Mouse (Mus musculus) hindbrain, embryonic 10.5 days (tissue): ENCODE data around the gene Sec1. TPM values are rescaled to one million over a fixed set of nuclear protein-coding genes. Genes with fewer than 3 reads are reported as not detected.

ENCODE experiments used
- DNase-seq: peaks from one replicate; pipeline ENCODE4 v3.0.0-alpha.2; 2017; ENCODE audit warnings: low spot score
- H3K27ac ChIP-seq: fragments of 300-500 bp; sonication (generic); 2 replicates; pipeline ENCODE4 v1.5.1; 2016; ENCODE audit warnings: mild to moderate bottlenecking, moderate library complexity
- H3K27me3 ChIP-seq: fragments of 300-500 bp; sonication (generic); 2 replicates; pipeline ENCODE4 v1.6.1; 2016; ENCODE audit warnings: mild to moderate bottlenecking; ENCODE audit not compliant: poor library complexity, insufficient read depth, severe bottlenecking
- H3K36me3 ChIP-seq: fragments of 300-500 bp; sonication (generic); 2 replicates; pipeline ENCODE4 v1.6.1; 2016; ENCODE audit warnings: mild to moderate bottlenecking, moderate library complexity
- H3K4me1 ChIP-seq: fragments of 300-500 bp; sonication (generic); replicated peaks from 2 replicates; pipeline ENCODE4 v1.6.1; 2016; ENCODE audit warnings: mild to moderate bottlenecking
- H3K4me3 ChIP-seq: fragments of 300-500 bp; sonication (generic); 2 replicates; pipeline ENCODE4 v1.5.1; 2016; ENCODE audit warnings: mild to moderate bottlenecking, moderate library complexity
- H3K9me3 ChIP-seq: fragments of 300-500 bp; sonication (generic); 2 replicates; pipeline ENCODE4 v1.6.1; 2016; ENCODE audit warnings: mild to moderate bottlenecking, moderate library complexity
- whole genome bisulfite sequencing: fragments of 180-500 bp; shearing (Covaris S2); methylation state at CpG from one replicate; pipeline ENCODE4 v1.1.7; 2016; 5-methylcytosine and 5-hydroxymethylcytosine counted together
- polyA plus RNA-seq: library from polyadenylated mRNA; unstranded; fragments of >200 nt; fragmentation: Nextera tagmentation; extraction: Ambion mirVana; gene quantifications from 2 replicates; pipeline ENCODE4 v1.2.1, GENCODE M21; 2016

Sec1 gene
- polyA plus RNA-seq, 1 experiment from 2014 or later: 0.77 TPM

DNA sequence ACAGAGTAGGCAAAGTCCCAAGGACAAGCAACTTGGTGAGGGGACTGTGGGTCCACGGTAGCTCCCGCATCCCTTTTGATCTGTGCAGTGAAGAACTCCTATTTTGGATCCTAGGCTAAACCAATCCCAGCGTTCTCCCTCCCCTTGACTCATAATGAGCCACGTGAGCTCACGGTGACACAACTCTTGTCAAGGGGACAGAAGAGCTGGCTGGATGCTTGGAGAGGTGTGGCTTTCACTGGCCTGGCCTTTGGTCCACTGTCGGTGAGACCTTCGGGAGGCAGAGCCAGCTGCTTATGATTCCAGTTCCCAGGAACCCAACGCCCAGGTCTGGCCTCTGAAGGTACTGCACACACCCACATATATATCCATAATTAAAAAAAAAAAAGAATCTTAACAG lies 44.9 kb downstream of the Sec1 start:
- H3K27me3 ChIP-seq: no peaks in the 10 kb centered on the region
- no peak for DNase-seq
- no peak overlapping the region for H3K4me3 ChIP-seq
- no peaks in the 10 kb centered on the region for H3K36me3 ChIP-seq
- H3K27ac ChIP-seq: no peak overlapping the region
- no peaks in the 10 kb centered on the region for H3K9me3 ChIP-seq
- H3K4me1 ChIP-seq: peaks cover 17% of the 10 kb centered on the region
- 81% methylated on average over 8 of the region's 8 CpGs for WGBS

DNA sequence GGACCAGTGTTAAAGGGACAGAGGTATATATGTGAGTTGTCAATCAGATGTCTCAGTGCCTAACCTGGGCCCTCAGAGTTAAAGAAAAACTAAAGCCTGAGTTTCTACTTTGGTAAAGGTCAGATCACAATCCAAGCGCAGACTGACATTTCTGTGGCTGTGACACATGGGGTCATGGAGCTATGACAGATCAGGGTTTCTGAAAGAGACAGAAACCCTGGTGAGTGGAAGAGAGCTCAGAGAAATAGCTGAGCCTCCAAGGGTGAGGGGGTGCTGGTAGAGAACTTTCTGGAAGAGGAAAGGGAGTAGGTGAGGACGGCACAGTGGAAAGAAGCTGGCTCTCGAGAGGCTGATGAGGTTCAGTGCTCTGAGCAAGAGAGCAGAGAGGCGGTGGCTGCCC lies 47.5 kb downstream of the Sec1 start:
- 83% methylated on average over 4 of the region's 4 CpGs for WGBS

DNA sequence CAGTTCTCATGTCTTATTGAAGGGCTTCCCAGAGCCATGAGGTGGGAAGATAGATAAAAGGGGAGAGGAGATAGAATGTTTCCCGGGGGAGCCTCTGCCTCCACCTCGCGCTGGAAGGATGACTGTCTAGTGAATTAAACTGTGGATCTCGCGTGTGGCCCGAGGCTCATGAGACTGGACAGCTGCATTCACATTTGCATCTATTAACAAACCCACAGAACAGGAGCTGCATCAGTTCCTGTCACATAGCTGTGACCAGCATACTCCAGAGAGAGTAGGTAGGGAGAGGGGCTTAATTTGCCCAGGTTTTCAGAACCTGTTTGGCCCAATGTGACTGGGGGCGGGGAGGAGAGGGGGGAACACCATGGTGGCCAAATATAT lies 48.6 kb downstream of the Sec1 start:
- no peak overlapping the region for H3K27ac ChIP-seq
- peaks cover 46% of the 10 kb centered on the region for H3K4me1 ChIP-seq
- 79% methylated on average over 7 of the region's 7 CpGs for WGBS
- DNase-seq: no peak
- H3K4me3 ChIP-seq: no peak overlapping the region
- H3K9me3 ChIP-seq: no peaks in the 10 kb centered on the region
- peaks cover 8% of the 10 kb centered on the region; the same call in 1 of the 2 replicates for H3K27me3 ChIP-seq
- no peaks in the 10 kb centered on the region for H3K36me3 ChIP-seq

More for the DNA sequence above, 47.5 kb downstream of the Sec1 start:
- H3K4me1 ChIP-seq: peaks cover 36% of the 10 kb centered on the region
- no peak for DNase-seq
- H3K9me3 ChIP-seq: no peaks in the 10 kb centered on the region
- H3K36me3 ChIP-seq: no peaks in the 10 kb centered on the region
- H3K4me3 ChIP-seq: no peak overlapping the region
- no peak overlapping the region for H3K27ac ChIP-seq
- H3K27me3 ChIP-seq: no peaks in the 10 kb centered on the region

DNA sequence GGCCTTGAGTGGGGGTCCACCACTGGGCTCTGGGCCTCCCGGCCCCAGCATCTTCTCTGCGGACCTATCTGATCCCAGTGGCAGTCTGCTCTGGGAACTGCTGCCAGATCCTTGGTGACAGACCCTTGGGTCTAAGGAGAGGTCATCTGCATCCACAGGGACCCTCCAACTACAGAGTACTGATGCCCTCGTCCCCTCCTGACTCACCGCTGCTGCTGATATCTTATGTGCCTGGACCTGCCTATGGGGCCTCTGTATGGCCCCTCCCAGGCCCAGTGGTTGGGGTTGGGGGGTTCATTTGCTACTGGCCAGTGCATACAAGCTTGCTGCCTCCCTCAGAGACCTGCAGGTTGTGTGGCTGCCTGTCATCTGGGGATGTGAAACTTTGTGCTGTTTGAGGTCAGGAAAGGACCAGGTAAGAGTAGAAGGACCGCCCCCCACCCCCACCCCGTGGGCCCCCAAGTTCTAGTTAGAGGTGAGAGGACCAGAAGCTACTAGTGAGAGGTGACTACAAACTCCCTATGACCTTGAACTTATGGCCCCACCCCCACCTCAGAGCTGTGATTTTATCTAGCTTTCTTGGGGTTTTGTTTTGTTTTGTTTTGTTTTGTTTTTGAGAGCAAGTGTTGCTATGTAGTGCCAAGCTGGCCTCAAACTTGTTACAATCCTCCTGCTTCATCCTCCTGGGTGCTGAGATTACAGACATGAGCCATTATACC lies 49.2 kb downstream of the Sec1 start:
- DNase-seq: no peak
- no peaks in the 10 kb centered on the region for H3K36me3 ChIP-seq
- H3K27me3 ChIP-seq: peaks cover 13% of the 10 kb centered on the region; the same call in 1 of the 2 replicates
- peak overlapping the region; percentile 58 for H3K4me3 ChIP-seq
- peak overlapping the region; percentile 96 for H3K27ac ChIP-seq
- 67% methylated on average over 6 of the region's 6 CpGs for whole genome bisulfite sequencing
- no peaks in the 10 kb centered on the region for H3K9me3 ChIP-seq
- H3K4me1 ChIP-seq: peaks cover 51% of the 10 kb centered on the region

DNA sequence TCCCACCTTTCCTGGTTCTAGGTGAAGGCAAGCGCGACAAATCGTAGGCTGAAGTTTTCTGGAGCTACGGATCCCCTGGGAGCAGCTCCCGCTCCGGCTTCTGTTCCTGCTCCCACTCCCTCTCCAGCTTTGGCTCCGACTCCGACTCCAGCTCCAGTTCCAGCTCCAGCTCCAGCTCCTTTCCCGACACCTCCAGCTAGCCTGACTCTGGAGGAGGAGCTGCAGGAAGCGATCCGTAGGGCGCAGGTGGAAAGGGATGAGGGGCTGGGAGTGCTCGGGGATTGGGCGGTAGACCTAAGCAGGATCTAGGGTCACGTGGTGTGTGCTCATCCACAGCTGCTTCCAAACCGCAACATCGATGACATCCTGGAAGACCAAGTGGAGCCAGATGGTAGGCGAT lies 50.0 kb downstream of the Sec1 start:
- Histone ChIP-seq H3K4me1 (peaks cover 57% of the 10 kb centered on the region), H3K27me3 (peaks cover 21% of the 10 kb centered on the region; the same call in 1 of the 2 replicates), H3K4me3 (peak overlapping the region; percentile 58), H3K36me3 (no peaks in the 10 kb centered on the region), H3K9me3 (no peaks in the 10 kb centered on the region), H3K27ac (peak overlapping the region; percentile 96)
- WGBS: 2% methylated on average over 18 of the region's 18 CpGs
- DNase-seq: peak; percentile 61

DNA sequence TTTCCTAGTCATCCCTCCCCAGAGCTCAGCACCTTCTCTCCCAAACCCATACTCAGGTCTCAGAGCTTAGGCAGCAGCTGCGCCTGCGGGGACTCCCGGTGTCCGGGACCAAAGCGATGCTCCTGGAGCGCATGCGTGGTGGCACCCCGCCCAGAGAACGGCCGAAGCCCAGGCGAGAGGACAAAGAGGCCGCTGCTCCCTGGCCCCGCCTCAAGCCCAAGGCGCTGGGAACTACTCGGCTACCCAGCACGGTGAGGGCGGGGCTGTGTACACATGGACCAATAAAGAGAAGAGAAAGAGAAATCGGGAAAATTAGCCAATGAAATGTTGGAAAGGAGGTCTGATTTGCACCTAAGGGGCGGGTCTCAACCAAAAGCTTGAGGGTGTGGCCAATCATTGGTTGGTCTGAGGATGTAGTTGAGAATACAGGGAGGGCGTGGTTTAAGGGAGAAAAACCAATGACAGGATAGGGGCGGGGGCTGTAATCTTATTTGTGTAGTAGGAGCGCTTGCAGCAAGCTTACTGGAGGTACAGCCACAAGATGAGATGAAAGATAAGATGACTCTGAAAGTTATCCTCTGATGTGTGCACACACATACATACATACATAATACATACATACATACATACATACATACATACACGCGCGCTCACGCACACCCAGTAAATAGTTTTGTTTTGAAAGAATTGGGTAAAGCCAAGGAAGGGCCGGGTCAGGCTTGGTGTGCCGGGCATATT lies 50.6 kb downstream of the Sec1 start:
- no peaks in the 10 kb centered on the region for H3K9me3 ChIP-seq
- H3K4me3 ChIP-seq: peak overlapping the region; percentile 58
- no peaks in the 10 kb centered on the region for H3K36me3 ChIP-seq
- WGBS: under 1% methylated on average over 28 of the region's 28 CpGs
- peak overlapping the region; percentile 96 for H3K27ac ChIP-seq
- H3K27me3 ChIP-seq: peaks cover 21% of the 10 kb centered on the region; the same call in 1 of the 2 replicates
- peak; percentile 98 for DNase-seq
- peaks cover 62% of the 10 kb centered on the region for H3K4me1 ChIP-seq

DNA sequence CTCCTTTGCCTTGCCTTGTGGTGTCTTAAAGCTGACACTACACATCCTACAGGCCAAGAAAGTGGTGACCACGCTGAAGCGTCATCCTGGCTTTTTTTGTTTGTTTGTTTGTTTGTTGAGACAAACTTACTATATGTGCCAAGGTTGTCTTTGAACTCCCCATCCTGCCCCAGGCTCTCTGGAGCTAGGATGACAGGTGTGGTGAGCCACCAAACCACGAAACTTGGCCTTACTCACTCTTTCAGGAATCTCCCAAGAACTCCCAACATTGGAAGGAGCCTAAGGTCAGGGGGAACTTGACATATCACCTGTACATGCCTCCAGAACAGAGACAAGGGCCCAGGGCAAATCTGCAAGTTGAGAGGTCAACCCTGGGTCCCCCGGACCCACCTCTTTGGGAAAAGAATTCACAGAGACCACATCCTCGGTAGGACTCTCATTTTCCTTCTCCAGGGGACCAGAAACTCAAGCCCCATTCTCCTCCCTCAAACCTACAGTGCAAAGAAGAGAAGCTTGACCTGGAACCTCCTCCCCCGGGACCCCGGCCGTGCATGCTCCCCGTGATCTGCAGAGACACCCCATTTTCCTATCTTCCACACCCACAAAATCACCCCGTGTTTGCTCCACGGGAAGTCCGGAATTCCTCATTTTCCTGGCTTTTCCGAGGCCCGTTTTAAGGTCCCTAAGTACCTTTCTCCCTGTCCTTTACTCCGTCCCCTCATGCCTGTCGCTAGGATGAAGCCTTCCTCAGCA lies 51.5 kb downstream of the Sec1 start:
- Histone ChIP-seq H3K27ac (peak overlapping the region; percentile 96), H3K4me3 (peak overlapping the region; percentile 58), H3K36me3 (0 out of 2 replicates have a peak, but pooled peaks cover 1% of the 10 kb centered on the region), H3K9me3 (no peaks in the 10 kb centered on the region), H3K27me3 (peaks cover 21% of the 10 kb centered on the region; the same call in 1 of the 2 replicates), H3K4me1 (peaks cover 70% of the 10 kb centered on the region)
- WGBS: 40% methylated on average over 16 of the region's 16 CpGs
- DNase-seq: no peak

DNA sequence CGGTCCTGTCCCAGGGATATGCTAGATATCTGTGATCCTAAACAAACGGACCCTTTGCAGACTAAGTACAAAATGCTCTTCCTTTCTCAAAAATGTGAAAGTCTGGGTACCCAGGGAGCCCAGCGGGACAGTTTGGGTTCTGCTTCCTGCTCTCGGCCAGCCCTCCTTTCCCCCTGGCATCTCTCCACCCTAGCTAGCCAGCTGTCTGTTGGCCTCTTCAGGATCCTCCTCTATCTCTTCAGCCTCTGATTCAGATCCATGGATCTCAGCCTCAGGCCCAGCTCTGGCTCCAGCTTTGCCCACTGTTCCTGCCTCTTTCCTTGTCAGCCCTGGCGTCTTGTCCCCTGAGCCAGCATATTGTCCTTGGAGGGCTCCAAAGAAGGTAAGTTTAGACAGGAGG lies 52.1 kb downstream of the Sec1 start:
- peaks cover 70% of the 10 kb centered on the region for H3K4me1 ChIP-seq

DNA sequence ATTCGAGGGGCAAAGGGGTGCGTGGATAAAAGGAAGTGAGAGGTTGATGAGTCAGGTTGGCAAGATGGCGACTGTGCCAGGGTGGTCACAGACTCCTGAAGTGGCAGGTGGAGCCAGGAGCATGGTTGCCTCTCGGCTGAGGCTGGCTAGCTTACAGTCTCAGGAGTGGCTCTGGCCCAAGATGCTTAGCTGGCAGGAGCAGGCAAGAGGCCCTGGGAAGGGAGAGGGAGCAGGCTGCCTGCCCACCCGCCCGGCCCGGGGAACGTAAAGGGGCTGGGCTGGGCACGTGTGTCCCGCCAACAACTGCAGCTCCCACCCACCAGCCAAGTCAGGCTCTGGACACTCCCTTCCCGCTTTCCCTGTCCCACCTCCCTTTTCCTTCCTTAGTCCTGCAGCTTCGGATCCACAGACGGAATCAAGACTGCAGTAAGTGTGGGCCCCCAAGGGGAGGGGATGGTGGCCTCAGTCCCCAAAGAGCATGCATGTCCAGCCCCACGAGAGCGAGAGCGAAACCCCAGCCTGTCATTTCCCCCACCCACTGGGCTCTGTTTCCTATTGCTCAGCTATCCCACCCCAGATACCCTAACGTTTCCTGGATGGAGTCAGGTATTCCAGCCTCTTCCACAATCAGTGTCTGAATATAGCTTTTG lies 52.7 kb downstream of the Sec1 start:
- DNase-seq: no peak
- H3K4me3 ChIP-seq: no peak overlapping the region
- peaks cover 21% of the 10 kb centered on the region; the same call in 1 of the 2 replicates for H3K27me3 ChIP-seq
- H3K36me3 ChIP-seq: peaks cover 11% of the 10 kb centered on the region
- H3K9me3 ChIP-seq: no peaks in the 10 kb centered on the region
- WGBS: 74% methylated on average over 17 of the region's 17 CpGs
- peak overlapping the region; percentile 1; the same call in 1 of the 2 replicates for H3K27ac ChIP-seq
- peaks cover 70% of the 10 kb centered on the region for H3K4me1 ChIP-seq

More for the DNA sequence above, 52.1 kb downstream of the Sec1 start:
- peak overlapping the region; percentile 58 for H3K4me3 ChIP-seq
- H3K9me3 ChIP-seq: no peaks in the 10 kb centered on the region
- 83% methylated on average over 5 of the region's 5 CpGs for WGBS
- H3K27me3 ChIP-seq: peaks cover 21% of the 10 kb centered on the region; the same call in 1 of the 2 replicates
- H3K36me3 ChIP-seq: peaks cover 5% of the 10 kb centered on the region; the same call in 1 of the 2 replicates
- DNase-seq: no peak
- peak overlapping the region; percentile 96 for H3K27ac ChIP-seq

DNA sequence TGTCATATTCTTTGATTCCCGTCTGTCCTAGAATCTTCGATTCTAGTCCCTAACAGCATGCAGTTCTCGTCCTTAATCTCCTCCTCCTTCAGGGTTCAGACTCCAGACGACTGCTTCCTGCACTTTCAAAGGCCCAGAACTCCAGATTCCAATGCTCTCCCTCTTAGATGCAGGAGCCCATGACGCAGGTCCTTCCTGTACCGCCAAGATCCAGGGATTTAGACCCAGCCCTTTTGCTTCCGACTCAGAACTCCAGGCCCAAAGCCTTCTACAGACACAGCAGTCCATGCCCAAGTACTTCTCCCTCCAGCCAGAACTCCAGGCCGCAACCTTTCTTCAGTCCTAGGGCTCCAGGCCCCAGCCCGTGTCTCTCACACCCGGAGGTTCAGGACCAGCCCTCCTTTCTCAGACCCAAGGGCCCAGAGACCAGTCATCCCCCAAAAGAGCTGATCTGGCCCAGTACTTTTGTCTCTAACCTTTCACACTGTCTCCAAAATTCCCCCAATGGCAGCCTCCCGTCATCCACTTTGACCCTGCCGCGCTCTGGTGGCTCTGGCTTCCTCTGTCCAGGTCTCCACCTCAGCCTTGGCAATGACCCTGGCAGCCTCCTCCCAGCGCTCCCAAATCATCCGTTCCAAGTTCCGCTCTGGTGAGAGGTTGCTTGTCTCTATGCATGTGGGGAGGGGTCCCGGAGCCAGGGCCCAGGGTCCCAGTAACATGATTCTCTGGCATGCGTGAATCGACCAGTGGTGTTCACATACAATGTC lies 53.8 kb downstream of the Sec1 start:
- no peaks in the 10 kb centered on the region for H3K9me3 ChIP-seq
- peaks cover 17% of the 10 kb centered on the region for H3K36me3 ChIP-seq
- H3K4me1 ChIP-seq: peaks cover 66% of the 10 kb centered on the region
- DNase-seq: no peak
- no peak overlapping the region for H3K4me3 ChIP-seq
- H3K27me3 ChIP-seq: peaks cover 21% of the 10 kb centered on the region; the same call in 1 of the 2 replicates
- WGBS: 73% methylated on average over 19 of the region's 19 CpGs
- H3K27ac ChIP-seq: no peak overlapping the region

DNA sequence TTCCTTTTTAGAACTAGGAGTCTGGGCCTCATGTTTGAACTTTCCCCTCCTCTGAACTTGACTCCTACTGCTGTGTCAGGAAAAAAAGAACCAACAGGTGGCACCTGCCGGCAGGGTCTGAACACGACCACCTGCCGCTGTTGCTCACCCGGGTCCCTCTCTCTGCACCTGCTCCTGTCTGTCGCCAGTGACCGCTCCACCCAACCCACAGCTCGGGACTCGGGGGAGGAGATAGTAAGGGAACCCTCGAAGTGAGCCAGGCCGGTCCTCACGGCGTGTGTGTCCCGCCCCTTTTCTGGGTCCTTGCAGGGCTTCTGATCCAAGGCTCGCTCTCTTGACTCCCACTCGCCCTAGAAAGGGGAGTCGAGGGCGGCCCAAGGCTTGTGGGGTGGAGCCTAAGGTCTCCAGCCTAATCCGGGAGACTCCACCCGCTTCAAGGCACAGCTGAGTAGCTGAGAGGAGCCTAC lies 54.6 kb downstream of the Sec1 start, which contains the start of gene Mamstr:
Gene Mamstr (plus strand): TSS at position 417 of the 467 bp plus-strand sequence.
- Histone ChIP-seq H3K9me3 (no peaks in the 10 kb centered on the region), H3K27ac (no peak within 1 kb of the TSS), H3K4me3 (peak within 1 kb of the TSS; percentile 3; the same call in 1 of the 2 replicates), H3K36me3 (peaks cover 17% of the 10 kb centered on the region), H3K27me3 (peaks cover 21% of the 10 kb centered on the region; the same call in 1 of the 2 replicates), H3K4me1 (peaks cover 60% of the 10 kb centered on the region)
- 21% methylated on average over 19 of the region's 19 CpGs for WGBS
- DNase-seq: no peak
